Mouse (Mus musculus) intestine, embryonic 14.5 days (tissue): ENCODE data around the gene Macf1. TPM values are rescaled to one million over a fixed set of nuclear protein-coding genes. Genes with fewer than 3 reads are reported as not detected.

ENCODE experiments used
- ATAC-seq: fragments of 200-750 bp; cut with Nextera tagmentation; replicated peaks from 2 replicates; pipeline ENCODE4 v1.8.0; 2017; ENCODE audit warnings: low read depth, moderate number of reproducible peaks, moderate TSS enrichment, moderate library complexity; ENCODE audit not compliant: low FRiP score, low TSS enrichment
- DNase-seq: peaks from one replicate; pipeline ENCODE4 v3.0.0-alpha.2; 2018; ENCODE audit warnings: low spot score
- H3K27ac ChIP-seq: fragments of 300-500 bp; sonication (generic); 2 replicates; pipeline ENCODE4 v1.5.1; 2014; ENCODE audit warnings: low read depth, mild to moderate bottlenecking, control low read depth
- H3K27me3 ChIP-seq: fragments of 300-500 bp; sonication (generic); replicated peaks from 2 replicates; pipeline ENCODE4 v1.6.1; 2014; ENCODE audit warnings: low read length, control low read depth; ENCODE audit not compliant: control insufficient read depth, insufficient read depth
- H3K36me3 ChIP-seq: fragments of 300-500 bp; sonication (generic); 2 replicates; pipeline ENCODE4 v1.6.1; 2014; ENCODE audit warnings: low read length, control low read depth; ENCODE audit not compliant: control insufficient read depth, insufficient read depth
- H3K4me1 ChIP-seq: fragments of 300-500 bp; sonication (generic); replicated peaks from 2 replicates; pipeline ENCODE4 v1.6.1; 2014; ENCODE audit warnings: low read length, control low read depth, mixed read lengths; ENCODE audit not compliant: control insufficient read depth, insufficient read depth
- H3K4me2 ChIP-seq: fragments of 300-500 bp; sonication (generic); 2 replicates; pipeline ENCODE4 v1.6.1; 2014; ENCODE audit warnings: low read length
- H3K4me3 ChIP-seq: fragments of 300-500 bp; sonication (generic); 2 replicates; pipeline ENCODE4 v1.5.1; 2014; ENCODE audit warnings: low read depth, low read length, control low read depth, mixed read lengths
- H3K9ac ChIP-seq: fragments of 300-500 bp; sonication (generic); 2 replicates; pipeline ENCODE4 v1.6.1; 2014; ENCODE audit warnings: mild to moderate bottlenecking, low read length
- H3K9me3 ChIP-seq: fragments of 300-500 bp; sonication (generic); 2 replicates; pipeline ENCODE4 v1.6.1; 2016; ENCODE audit warnings: low read length, control low read depth; ENCODE audit not compliant: control insufficient read depth
- WGBS: fragments of 180-500 bp; shearing (Covaris S2); extraction: QIAGEN DNeasy Blood & Tissue Kit; methylation state at CpG from one replicate; pipeline ENCODE4 v1.1.7; 2014; 5-methylcytosine and 5-hydroxymethylcytosine counted together
- polyA plus RNA-seq: library from polyadenylated mRNA; unstranded; fragments of >200 nt; fragmentation: Nextera tagmentation; extraction: Ambion mirVana; gene quantifications from 2 replicates; pipeline ENCODE4 v1.2.1, GENCODE M21; 2014

Gene Macf1
- polyA plus RNA-seq, 1 experiment from 2014 or later, result 64.7 TPM

DNA sequence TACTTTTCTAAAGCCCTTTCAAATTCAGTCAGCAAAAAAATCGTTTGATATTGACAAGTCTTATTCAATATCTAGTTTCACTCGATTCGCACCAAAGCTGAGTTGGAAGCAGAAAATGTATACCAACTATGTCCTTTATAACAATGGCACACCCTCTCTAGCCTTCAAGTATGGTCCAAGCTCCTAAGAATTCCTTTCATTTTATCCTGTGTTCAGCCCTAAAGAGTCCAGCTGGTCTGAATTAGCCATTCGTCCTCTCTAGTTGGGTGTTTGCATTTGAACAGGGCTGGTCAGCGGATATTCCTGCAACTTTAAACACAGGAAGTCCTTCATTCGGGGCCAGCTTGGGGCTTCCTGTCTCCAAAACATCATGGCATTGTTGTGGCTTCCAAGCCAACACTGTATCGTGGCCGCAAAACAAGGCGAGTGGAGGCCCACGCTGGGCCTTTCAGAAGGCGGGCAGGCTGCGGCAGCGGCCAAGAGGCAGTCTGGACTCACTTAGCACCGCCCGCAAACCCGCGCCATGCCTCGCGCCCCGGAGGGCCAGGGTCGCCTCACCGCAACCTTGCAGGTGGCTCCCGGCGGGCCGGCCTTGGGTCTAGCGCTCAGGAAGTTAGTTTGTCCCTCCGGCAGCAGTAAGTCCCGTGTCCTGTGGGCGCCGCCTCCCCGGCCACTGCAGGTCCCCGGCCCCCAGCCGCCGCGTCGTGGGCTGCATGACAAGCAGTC lies 273.0 kb downstream of the Macf1 start:
- ATAC-seq (peak; percentile 57), DNase-seq (peak; percentile 86)
- WGBS, result 3% methylated on average over 36 of the region's 36 CpGs
- H3K27me3 ChIP-seq, result no peaks in the 10 kb centered on the region
- no peaks in the 10 kb centered on the region for H3K9me3 ChIP-seq
- H3K4me2 ChIP-seq, result peak overlapping the region; percentile 83
- H3K4me3 ChIP-seq, result peak overlapping the region; percentile 50
- H3K9ac ChIP-seq, result peak overlapping the region; percentile 79
- H3K4me1 ChIP-seq, result peaks cover 47% of the 10 kb centered on the region
- peak overlapping the region; percentile 84 for H3K27ac ChIP-seq
- peaks cover 12% of the 10 kb centered on the region for H3K36me3 ChIP-seq

DNA sequence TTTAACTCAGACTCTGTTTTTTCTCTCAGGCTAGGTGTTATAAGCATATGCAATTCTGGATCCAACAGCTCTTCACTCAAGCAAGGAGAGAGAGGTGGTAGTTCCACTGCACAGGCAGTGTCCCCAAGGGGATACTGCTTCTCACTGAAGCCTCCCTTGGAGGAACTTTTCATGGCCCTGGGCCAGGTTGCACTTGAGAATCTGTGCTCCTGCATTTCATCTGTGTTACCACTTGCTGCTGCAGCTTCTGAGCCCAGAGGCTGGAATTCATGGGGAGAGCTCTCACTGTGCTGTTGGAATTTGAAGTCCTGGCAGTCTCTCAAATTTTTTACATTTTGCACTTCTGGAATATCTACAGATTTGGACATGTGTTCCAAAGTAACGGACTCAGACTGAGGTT lies 274.4 kb downstream of the Macf1 start:
- Histone ChIP-seq H3K27ac (no peak overlapping the region), H3K4me1 (peaks cover 57% of the 10 kb centered on the region), H3K36me3 (peaks cover 12% of the 10 kb centered on the region), H3K9me3 (no peaks in the 10 kb centered on the region), H3K4me2 (peak overlapping the region; percentile 83), H3K27me3 (no peaks in the 10 kb centered on the region), H3K4me3 (no peak overlapping the region), H3K9ac (no peak overlapping the region)
- WGBS, result 46% methylated on average over 1 of the region's 1 CpGs
- peak; percentile 55 for DNase-seq
- ATAC-seq, result no peak

DNA sequence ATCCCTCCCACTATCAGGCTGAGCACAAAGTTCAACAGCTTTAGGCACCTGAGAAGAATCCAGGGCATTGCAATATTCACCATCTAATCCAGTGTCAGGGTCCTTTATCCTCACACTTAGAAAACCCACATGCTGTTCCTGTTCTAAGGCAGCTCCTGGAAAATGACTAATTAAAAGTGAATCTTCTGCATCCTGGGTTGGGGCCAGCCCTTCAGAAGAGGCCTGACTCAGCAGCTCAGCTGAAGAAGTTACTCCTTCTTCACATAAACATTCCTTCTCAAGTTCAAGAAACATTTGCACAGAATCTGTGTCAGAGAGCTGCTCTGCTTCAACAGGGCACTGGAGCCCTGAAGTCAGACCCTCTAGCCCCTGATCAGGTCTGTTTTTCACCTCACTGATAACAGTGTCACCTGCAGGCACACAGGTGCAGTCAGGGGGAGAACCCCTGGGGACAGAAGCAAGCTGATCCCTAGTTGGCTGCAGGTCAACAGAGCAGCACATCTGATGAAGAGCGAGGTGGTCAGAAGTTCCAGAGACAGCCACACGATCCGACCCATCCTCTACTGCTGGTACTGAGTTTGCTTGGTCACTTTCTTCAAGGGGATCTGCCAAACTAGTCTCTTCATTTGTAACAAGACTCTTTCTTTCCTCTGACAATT lies 275.0 kb downstream of the Macf1 start:
- Histone ChIP-seq H3K9ac (no peak overlapping the region), H3K4me2 (peak overlapping the region; percentile 83), H3K4me1 (peaks cover 59% of the 10 kb centered on the region), H3K4me3 (no peak overlapping the region), H3K36me3 (peaks cover 12% of the 10 kb centered on the region), H3K27ac (no peak overlapping the region), H3K9me3 (no peaks in the 10 kb centered on the region), H3K27me3 (no peaks in the 10 kb centered on the region)
- DNase-seq, result peak; percentile 47
- 76% methylated on average over 3 of the region's 3 CpGs for WGBS
- no peak for ATAC-seq

DNA sequence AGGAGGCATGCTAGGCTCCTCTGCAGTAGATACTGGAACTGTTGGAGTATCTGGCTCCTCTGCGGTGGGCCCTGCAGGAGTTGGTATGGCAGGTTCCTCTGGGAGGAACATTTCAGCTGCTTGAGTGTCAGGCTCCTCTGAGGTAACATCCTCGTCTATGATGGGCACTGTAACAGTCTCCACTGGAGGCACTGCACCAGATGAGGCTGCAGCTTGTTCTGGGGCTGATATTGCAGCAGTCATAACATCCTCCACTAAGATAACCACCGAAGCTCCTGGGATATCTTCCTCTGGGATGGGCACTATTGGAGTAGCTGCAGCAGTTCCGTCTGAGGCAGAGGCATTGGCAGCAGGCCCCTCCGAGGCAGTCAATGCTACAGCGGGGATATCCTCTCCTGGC lies 276.4 kb downstream of the Macf1 start:
- H3K4me1 ChIP-seq, result peaks cover 62% of the 10 kb centered on the region
- H3K9ac ChIP-seq, result no peak overlapping the region
- no peaks in the 10 kb centered on the region for H3K27me3 ChIP-seq
- 70% methylated on average over 6 of the region's 6 CpGs for WGBS
- DNase-seq, result no peak
- H3K9me3 ChIP-seq, result no peaks in the 10 kb centered on the region
- no peak for ATAC-seq
- H3K27ac ChIP-seq, result no peak overlapping the region
- peak overlapping the region; percentile 4; the same call in 1 of the 2 replicates for H3K4me3 ChIP-seq
- peak overlapping the region; percentile 46 for H3K4me2 ChIP-seq
- peaks cover 12% of the 10 kb centered on the region for H3K36me3 ChIP-seq

DNA sequence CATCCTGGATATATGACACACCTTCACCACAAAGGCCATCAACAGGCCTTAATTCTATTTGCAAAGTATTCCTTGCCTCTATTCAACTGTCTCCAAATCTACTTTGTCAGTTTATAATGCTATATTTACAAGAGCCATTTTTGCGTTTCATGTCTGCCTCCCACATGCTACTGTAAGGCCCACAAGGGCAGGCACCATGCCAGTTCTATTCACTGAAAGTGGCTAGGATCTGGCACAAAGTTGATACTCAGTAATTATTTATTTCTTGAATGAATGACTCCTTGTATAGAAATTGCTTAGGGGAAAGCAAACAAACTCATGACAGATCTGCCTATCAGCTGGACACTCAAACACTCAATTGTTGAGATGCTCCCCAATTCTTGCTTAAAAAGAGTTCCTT lies 280.1 kb downstream of the Macf1 start:
- no peak overlapping the region for H3K9ac ChIP-seq
- H3K4me3 ChIP-seq, result no peak overlapping the region
- 43% methylated on average over 1 of the region's 1 CpGs for WGBS
- no peaks in the 10 kb centered on the region for H3K27me3 ChIP-seq
- DNase-seq (no peak), ATAC-seq (no peak)
- H3K36me3 ChIP-seq, result peaks cover 38% of the 10 kb centered on the region
- H3K4me1 ChIP-seq, result peaks cover 44% of the 10 kb centered on the region
- no peaks in the 10 kb centered on the region for H3K9me3 ChIP-seq
- H3K4me2 ChIP-seq, result no peak overlapping the region
- H3K27ac ChIP-seq, result no peak overlapping the region

DNA sequence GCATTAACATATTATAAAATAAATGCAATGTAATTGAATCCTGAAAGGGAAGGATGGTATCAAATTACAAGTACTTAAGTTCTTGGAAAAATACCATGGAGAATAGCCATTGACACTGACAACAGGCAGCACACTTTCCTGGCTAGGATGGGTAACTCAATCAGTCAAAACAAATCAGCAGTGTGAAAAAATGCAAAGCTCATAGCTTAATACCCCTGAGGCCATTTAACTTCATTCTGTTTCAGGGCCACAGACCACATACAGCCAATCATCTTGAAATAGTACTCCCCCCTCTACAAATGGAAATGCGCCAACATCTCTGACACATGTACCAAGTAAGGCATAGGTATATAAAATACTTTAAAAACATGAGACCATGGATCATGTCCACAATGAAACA lies 281.9 kb downstream of the Macf1 start:
- no peak overlapping the region for H3K4me2 ChIP-seq
- WGBS, result 91% methylated on average over 1 of the region's 1 CpGs
- peaks cover 27% of the 10 kb centered on the region for H3K4me1 ChIP-seq
- peak; percentile 32 for DNase-seq
- H3K9me3 ChIP-seq, result no peaks in the 10 kb centered on the region
- ATAC-seq, result no peak
- H3K9ac ChIP-seq, result no peak overlapping the region
- H3K4me3 ChIP-seq, result no peak overlapping the region
- peaks cover 52% of the 10 kb centered on the region for H3K36me3 ChIP-seq
- H3K27me3 ChIP-seq, result no peaks in the 10 kb centered on the region
- H3K27ac ChIP-seq, result no peak overlapping the region

DNA sequence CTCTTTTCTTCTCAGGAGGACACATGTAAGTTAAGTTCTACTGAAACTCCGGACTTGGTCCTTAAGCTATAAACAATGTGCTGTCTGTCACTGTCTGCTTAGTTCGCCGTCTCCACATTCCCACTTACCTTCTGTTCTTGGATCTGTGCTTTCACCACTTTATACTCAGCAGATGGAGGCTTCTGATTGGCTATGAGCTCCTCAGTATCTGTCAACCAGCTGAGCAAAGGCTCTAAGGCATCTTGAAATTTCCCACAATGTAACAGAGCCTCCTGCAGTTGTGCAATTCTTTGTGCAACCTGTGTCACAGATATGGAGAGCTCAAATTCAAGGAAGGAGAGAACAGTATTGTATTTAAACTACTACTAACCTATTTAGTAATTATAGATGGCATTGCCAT lies 282.9 kb downstream of the Macf1 start:
- DNase-seq, result no peak
- peaks cover 20% of the 10 kb centered on the region for H3K4me1 ChIP-seq
- H3K9me3 ChIP-seq, result no peaks in the 10 kb centered on the region
- H3K27ac ChIP-seq, result no peak overlapping the region
- peaks cover 54% of the 10 kb centered on the region for H3K36me3 ChIP-seq
- H3K27me3 ChIP-seq, result no peaks in the 10 kb centered on the region
- H3K9ac ChIP-seq, result no peak overlapping the region
- 71% methylated on average over 3 of the region's 3 CpGs for WGBS
- no peak for ATAC-seq
- H3K4me2 ChIP-seq, result no peak overlapping the region
- H3K4me3 ChIP-seq, result no peak overlapping the region

DNA sequence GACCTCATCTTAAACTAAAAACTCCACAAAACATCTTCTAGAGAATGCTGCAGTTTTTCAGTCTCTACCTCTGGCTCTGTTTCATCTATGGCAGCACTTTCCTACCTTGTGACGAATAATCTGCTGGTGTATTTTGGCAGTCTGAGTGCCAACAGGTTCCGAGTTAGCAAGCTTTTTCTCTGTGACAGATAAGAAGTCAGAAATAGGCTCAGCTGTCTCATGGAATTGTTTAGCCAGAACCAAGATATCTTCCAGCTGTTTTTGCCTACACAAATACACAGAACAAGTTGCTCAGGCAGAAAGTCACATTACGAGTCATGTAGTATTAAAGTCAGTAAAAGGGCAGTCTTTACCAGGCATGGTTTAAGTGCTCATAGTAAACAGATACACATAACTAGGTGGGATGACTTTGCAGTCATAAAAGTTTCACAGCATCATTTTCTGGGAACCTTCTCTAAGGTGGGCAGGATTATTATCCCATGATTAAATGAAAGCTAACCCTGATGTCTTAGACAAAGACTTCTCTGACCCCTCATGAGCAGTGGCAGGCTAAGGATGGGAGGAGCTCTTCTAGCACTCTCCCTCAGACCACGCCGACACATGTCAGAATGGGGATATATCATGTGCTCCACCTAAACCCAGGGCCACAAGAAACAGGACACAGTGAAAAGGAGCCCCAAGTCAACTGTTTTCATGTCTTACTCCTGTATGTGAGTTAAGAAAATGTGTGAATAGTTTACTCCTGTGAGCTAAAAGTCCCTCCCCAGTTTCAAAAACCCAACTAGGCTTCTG lies 286.3 kb downstream of the Macf1 start:
- ATAC-seq, result no peak
- peaks cover 88% of the 10 kb centered on the region for H3K36me3 ChIP-seq

More for the DNA sequence above, 286.3 kb downstream of the Macf1 start:
- H3K27me3 ChIP-seq, result no peaks in the 10 kb centered on the region
- H3K9ac ChIP-seq, result no peak overlapping the region
- no peak overlapping the region for H3K27ac ChIP-seq
- WGBS, result 72% methylated on average over 5 of the region's 5 CpGs
- H3K4me2 ChIP-seq, result no peak overlapping the region
- peaks cover 4% of the 10 kb centered on the region for H3K4me1 ChIP-seq
- no peak overlapping the region for H3K4me3 ChIP-seq
- DNase-seq, result peak; percentile 31
- H3K9me3 ChIP-seq, result no peaks in the 10 kb centered on the region
